Mouse (Mus musculus) R1 (cell line): ENCODE results near the gene March4.

Source experiments
- DNase-seq: peaks from one replicate; pipeline ENCODE4 v3.0.0-alpha.2; 2018; ENCODE audit warnings: low read depth, low spot score

Gene March4

DNA sequence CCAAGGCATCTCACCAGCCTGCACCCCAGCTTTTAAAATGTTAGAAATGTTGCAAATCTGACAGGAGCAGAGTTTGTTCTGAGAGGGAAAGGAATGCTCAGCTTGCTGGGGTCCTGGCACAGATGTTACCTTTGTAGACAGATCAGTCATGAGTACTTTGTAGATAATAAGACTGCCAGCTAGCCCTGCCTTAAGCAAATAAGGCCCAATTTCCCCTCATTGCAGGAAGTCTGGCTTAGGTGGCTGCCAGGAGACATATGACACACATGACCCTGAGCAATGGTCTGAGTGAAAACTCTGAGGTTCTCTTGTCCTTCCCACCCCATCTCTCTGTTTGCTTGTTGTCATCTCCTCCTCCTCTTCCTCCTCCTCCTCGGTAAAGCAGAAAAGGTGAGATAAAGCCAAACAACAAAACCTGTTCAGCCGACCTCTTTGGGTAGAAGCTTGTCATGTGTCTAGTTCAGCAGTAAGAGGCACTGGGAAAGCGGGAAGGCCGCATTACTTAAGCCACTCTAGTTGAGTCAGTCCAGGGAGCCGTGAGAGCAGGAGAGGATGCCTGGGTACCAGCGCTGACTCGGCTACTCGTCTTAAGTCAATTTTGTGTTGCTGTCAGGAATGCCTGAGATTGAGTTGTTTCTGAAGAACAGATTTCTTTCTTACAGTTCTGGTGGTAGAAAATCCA, 136.9 kb downstream of the March4 start:
- no peak for DNase-seq

DNA sequence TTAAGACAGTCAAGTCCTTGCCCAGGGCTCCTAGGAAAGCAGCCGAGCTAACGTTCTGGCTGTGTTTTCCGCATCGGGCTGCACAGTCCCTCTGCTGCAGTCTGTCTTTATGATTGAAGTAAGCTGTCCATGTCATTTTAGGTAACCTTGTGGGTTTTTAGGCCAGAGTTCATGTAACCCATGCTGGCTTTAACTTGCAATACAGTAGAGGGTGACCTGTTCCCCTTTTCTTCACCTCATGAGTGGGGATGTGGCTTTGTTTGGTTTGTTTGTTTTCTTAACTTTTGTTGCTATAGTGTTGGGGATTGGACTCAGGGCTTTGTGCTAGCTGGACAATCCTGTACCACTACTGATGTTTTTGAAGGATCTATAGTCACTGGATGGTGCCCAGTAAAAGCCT, 146.3 kb downstream of the March4 start:
- no peak for DNase-seq

DNA sequence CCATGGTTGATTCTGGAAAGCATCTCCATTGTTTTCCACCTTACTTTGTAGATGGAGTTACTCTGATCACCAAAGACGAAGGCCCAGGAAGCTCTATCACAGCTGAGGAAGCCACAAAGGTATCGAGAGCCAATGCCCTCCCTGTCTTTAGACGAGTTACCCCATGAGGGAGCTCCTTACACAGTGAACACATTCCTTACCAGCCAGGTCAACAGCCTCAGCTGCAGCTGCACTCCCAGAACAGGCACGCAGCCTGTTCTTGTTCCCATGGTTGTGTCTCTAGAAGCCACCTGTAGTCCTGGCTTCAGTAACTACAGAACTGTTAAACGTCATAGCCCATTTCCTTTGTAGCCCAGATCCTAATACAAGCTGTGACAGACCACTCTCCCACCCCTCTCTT, 153.1 kb downstream of the March4 start:
- no peak for DNase-seq

DNA sequence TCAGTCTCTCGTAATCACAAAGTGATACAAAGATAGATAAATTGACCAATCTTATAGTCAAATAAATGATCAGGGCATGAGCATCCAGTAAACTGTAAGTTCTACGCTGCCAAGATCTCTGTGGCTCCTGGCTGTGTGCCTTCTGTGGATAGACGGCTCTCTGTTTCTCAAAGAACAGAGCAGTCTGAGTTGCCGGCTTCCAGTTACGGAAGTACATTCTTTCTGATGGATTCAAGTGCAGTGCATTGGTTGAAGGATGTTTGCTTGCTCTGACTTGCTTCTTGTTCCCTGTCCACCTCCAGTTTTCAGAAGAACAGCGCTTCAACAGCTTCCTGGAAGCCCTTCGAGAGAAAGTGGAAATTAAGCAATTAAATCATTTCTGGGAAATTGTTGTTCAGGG, 153.7 kb downstream of the March4 start:
- DNase-seq: no peak

DNA sequence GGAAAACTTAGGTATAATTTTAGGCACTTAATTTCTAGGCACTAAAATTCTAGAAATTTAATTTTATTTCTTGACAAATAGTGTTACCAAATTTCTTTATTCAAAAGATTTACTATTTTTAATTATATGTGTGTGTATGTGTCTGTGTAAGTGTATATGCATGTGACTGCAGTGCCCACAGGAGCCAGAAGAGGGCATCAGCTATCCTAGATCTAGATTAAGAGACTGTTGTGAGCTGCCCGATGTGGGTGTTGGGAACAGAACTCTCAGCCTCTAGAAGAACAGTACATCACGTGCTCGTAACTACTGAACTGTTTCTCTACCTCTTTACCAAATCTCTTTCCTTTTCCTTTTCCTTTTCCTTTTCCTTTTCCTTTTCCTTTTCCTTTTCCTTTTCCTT, 156.2 kb downstream of the March4 start:
- peak; percentile 60 for DNase-seq

DNA sequence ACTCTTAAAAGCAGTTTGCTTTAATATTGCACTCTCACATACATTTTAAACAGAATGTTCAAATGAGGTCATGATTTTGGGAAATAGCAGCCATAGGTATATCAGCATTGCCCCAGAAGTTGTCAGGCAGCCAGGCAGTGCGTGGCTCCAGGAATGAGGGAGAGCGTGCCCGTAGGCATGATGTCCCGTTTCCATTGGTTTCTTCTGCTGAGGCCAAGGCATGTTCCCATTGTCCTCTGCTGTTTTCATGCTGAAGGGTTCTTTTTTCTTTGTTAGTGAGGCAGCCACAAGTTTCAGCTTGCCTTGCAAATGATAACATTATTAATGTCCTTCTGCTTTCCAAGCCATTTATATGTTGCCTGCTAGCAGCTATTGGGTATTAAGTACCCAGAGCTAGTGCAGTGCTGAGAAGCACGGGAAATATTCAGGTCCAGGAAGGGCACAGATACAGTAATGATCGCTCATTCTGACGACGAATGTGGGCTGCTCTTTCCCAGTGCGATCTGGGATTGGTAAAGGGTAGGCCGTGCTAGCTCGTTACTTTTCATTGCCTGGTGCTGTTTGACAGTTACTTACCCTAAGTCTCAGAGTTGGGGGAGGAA, 156.9 kb downstream of the March4 start:
- no peak for DNase-seq

DNA sequence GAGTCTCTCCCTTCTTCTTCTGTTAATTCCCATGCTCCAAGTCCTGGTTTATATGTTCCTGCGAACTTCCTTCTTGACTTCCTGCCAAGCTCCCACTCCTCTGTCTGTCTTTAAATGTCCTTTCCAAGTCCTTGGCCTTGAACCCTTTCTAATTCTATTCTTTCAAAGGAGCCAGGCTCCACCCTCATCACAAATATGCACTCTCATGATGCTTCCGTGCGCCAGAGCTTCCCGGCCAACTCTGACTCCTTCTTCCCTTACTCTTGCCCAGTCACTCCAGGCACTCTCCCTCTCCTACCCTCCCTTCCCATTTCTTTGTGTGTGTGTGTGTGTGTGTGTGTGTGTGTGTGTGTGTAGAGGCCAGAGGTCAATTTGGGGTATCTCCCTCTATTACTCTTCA, 158.6 kb downstream of the March4 start:
- DNase-seq: peak; percentile 89
